Mouse (Mus musculus): Measurements from ENCODE around the gene Stim1.
A peak's percentile ranks its signal among the peaks of the same experiment; 100 is the strongest.

DNA sequence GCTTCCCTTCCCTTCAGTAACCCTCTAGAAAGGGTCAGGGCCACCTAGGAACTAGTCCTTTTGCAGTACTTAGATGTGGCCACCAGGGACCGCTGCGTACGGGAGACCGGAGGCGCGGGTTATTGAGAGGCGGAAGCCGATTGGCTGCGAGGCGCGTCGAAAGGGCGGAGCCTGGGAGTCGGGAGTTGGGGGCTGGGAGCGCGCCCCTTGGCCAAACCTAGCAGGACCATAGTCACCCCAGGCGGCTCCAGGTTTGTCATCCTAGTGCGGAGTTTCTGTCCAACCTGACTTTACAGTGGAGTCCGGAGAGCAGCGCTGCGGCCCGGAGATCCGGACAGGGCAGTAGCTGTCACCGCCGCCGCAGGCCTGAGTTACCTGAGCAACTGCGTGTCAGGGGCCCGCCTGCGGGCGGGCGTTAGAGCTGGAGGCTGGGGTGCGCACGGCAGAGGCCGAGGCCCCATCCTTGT, 460 bp upstream of the Stim1 start:
- TF ChIP-seq CTCF (conservative IDR thresholded peaks at IDR 0.05; ENCODE audit: insufficient read depth, insufficient read length, low read depth, low read length) (peak; percentile 80), POLR2A (IDR thresholded peaks at IDR 0.05; ENCODE audit: low read depth, low read length) (no peak)
